Mouse (Mus musculus): ENCODE data around the gene Pcyt2. TPM values are rescaled to one million over a fixed set of nuclear protein-coding genes. Genes with fewer than 3 reads are reported as not detected.

Gene Pcyt2
- total RNA-seq, 2 experiments from 2014 or later, result 36.6 to 41.4 TPM

GRCm38 (mm10) chr11:120571754-120572416 lies 45.9 kb downstream of the Pcyt2 start:
- no peak for DNase-seq (ENCODE audit: low spot score in 2 of 2)

- DNase-seq (ENCODE audit: low spot score in 2 of 2), result no peak
These were observed 46.6 kb downstream of the Pcyt2 start for GRCm38 (mm10) chr11:120571122-120571521.

GRCm38 (mm10) chr11:120568324-120568723 lies 49.4 kb downstream of the Pcyt2 start:
- DNase-seq (ENCODE audit: low spot score in 2 of 2), result no peak

GRCm38 (mm10) chr11:120565114-120565513 lies 52.6 kb downstream of the Pcyt2 start:
- no peak for DNase-seq (ENCODE audit: low spot score in 2 of 2)

GRCm38 (mm10) chr11:120562949-120563348 lies 54.8 kb downstream of the Pcyt2 start:
- no peak for DNase-seq (ENCODE audit: low spot score in 2 of 2)

GRCm38 (mm10) chr11:120560952-120561728 lies 56.6 kb downstream of the Pcyt2 start:
- DNase-seq (ENCODE audit: low spot score in 2 of 2), result no peak

Small RNAs within 50 kb of the gene (microRNA-seq; reads per million reads assigned to microRNA genes)
- gene Mir6936, result not detected

Other genes with a start within 250 kb of the Pcyt2 start
- gene Faap100, start 239.2 kb downstream of the Pcyt2 start, total RNA-seq (2021), result 10 to 100 TPM; 16.7 to 16.9 TPM
- 10 to 100 TPM; 68.0 to 80.5 TPM for gene Nploc4, start 180.2 kb downstream of the Pcyt2 start, total RNA-seq (2021)
- 1 to 10 TPM in 1 of 2 experiments, not detected in 1; 4.6 TPM for gene Tspan10, start 175.3 kb downstream of the Pcyt2 start, total RNA-seq (2021)
- gene Pde6g, start 164.4 kb downstream of the Pcyt2 start, total RNA-seq (2021), result under 1 TPM in 1 of 2 experiments, not detected in 1; 0.39 TPM
- 10 to 100 TPM; 19.3 to 24.8 TPM for gene Oxld1, start 159.9 kb downstream of the Pcyt2 start, total RNA-seq (2021)
- gene Ccdc137, start 159.8 kb downstream of the Pcyt2 start, total RNA-seq (2021), result 10 to 100 TPM in 1 of 2 experiments, 1 to 10 TPM in 1; 8.9 to 10.1 TPM
- gene Arl16, start 150.3 kb downstream of the Pcyt2 start, total RNA-seq (2021), result 10 to 100 TPM; 20.8 to 23.8 TPM
- 100 to 1,000 TPM; 116 to 122 TPM for gene Mrpl12, start 133.3 kb downstream of the Pcyt2 start, total RNA-seq (2021)
- 10 to 100 TPM; 19.6 to 20.0 TPM for gene Slc25a10, start 126.1 kb downstream of the Pcyt2 start, total RNA-seq (2021)
- gene Gcgr, start 87.2 kb downstream of the Pcyt2 start, total RNA-seq (2021), result under 1 TPM in 1 of 2 experiments, not detected in 1; 0.26 TPM
- 10 to 100 TPM; 74.0 to 81.3 TPM for gene Mcrip1, start 68.2 kb downstream of the Pcyt2 start, total RNA-seq (2021)
- gene Ppp1r27, start 66.8 kb downstream of the Pcyt2 start, total RNA-seq (2021), result 10 to 100 TPM; 80.7 to 99.3 TPM
- gene P4hb, start 44.7 kb downstream of the Pcyt2 start, total RNA-seq (2021), result 100 to 1,000 TPM; 527 to 538 TPM
- gene Arhgdia, start 36.3 kb downstream of the Pcyt2 start, total RNA-seq (2021), result 100 to 1,000 TPM; 278 to 300 TPM
- gene Alyref, start 19.6 kb downstream of the Pcyt2 start, total RNA-seq (2021), result 100 to 1,000 TPM; 112 to 113 TPM
- 10 to 100 TPM; 72.5 to 86.2 TPM for gene Anapc11, start 19.5 kb downstream of the Pcyt2 start, total RNA-seq (2021)
- gene Npb, start 9.5 kb downstream of the Pcyt2 start, total RNA-seq (2021), result 1 to 10 TPM in 1 of 2 experiments, not detected in 1; 1.3 TPM
- gene Sirt7, start 7.3 kb upstream of the Pcyt2 start, total RNA-seq (2021), result 10 to 100 TPM; 12.2 to 12.6 TPM
- 10 to 100 TPM; 36.7 to 42.6 TPM for gene Mafg, start 15.7 kb upstream of the Pcyt2 start, total RNA-seq (2021)
- gene Pycr1, start 25.8 kb upstream of the Pcyt2 start, total RNA-seq (2021), result 10 to 100 TPM; 27.6 to 29.0 TPM
- gene Myadml2, start 30.2 kb upstream of the Pcyt2 start, total RNA-seq (2021), result 10 to 100 TPM; 81.2 to 83.4 TPM
- 1 to 10 TPM; 1.2 to 1.7 TPM for gene Notum, start 43.2 kb upstream of the Pcyt2 start, total RNA-seq (2021)
- gene Aspscr1, start 55.0 kb upstream of the Pcyt2 start, total RNA-seq (2021), result 10 to 100 TPM; 48.6 to 55.3 TPM
- gene Cenpx, start 95.8 kb upstream of the Pcyt2 start, total RNA-seq (2021), result 10 to 100 TPM; 33.7 to 48.7 TPM
- 10 to 100 TPM; 16.0 to 21.0 TPM for gene Lrrc45, start 96.0 kb upstream of the Pcyt2 start, total RNA-seq (2021)
- gene Rac3, start 103.5 kb upstream of the Pcyt2 start, total RNA-seq (2021), result 1 to 10 TPM; 2.5 to 4.8 TPM
- 1 to 10 TPM; 4.8 to 5.3 TPM for gene Dcxr, start 109.3 kb upstream of the Pcyt2 start, total RNA-seq (2021)
- 10 to 100 TPM in 1 of 2 experiments, 1 to 10 TPM in 1; 9.5 to 10.4 TPM for gene Cbr2, start 114.2 kb upstream of the Pcyt2 start, total RNA-seq (2021)
- gene Hmga1b, start 144.9 kb upstream of the Pcyt2 start, total RNA-seq (2021), result 10 to 100 TPM; 26.7 to 27.1 TPM
- 10 to 100 TPM in 1 of 2 experiments, 1 to 10 TPM in 1; 8.3 to 10.9 TPM for gene Rfng, start 166.3 kb upstream of the Pcyt2 start, total RNA-seq (2021)
- gene Gps1, start 166.3 kb upstream of the Pcyt2 start, total RNA-seq (2021), result 10 to 100 TPM; 67.1 to 70.9 TPM
- 10 to 100 TPM; 37.8 TPM for gene Dus1l, start 178.5 kb upstream of the Pcyt2 start, total RNA-seq (2021)
- gene Fasn, start 206.6 kb upstream of the Pcyt2 start, total RNA-seq (2021), result 10 to 100 TPM; 48.6 to 49.9 TPM